Mouse (Mus musculus): ENCODE measurements around the gene Trpm3. TPM values are rescaled to one million over a fixed set of nuclear protein-coding genes. Genes with fewer than 3 reads are reported as not detected.

Trpm3 gene
- polyA plus RNA-seq, 1 experiment from 2014 or later = 8.2 TPM

DNA sequence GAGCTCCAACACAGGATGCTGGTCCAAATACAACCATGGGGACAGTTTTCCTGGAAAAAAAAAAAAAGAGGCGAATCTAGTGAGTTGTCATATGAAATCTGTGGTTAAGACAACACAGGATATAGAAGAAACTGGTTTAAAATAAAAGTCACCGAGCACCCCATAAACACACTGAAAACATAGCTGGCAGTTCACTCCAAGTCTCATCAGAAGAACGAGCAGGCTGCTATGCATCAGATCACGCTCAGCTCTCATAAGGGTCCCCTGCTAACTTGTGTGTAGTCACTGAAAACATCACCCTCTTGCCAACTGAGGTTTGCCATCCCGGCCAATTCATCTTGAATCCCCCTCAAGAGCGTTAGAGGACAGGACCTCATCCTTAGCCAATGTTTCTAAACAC lies 476.5 kb downstream of the Trpm3 start:
- ATAC-seq (ENCODE audit: low read depth) = no peak

DNA sequence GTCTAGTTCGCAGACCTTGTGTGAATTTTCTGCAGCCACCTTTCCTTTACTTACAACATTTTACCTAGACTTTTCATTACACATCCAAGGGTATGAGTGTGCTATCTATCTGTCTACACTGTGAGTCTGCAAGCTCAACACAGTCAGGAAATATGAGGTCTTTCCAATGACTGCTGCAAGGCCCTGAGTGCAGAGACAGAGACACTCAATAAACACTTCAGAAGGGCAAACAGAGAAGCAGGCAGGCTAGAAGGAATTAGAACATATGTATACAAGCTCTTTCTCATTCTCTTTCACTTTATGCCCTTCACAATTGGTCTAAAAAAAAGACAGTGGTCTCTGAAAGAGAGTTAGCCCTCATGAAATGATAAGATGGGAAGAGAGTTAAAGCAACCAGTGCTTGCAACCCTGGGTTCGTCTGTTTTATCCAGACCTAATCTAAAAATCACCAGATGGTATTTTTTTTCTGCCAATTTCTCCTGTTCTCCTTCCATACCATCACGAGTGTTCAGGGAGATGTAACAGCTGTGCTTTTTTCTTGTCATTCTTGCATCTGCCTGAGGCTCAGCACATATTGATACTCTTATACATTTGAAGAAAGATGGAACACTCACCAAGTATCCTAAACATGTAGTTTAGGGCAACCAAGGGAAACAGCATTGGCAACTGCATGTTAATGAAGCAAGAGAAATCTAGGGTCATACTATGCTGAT lies 486.1 kb downstream of the Trpm3 start:
- Histone ChIP-seq H3K9ac (no peak overlapping the region), H3K27me3 (no peaks in the 10 kb centered on the region), H3K36me3 (no peaks in the 10 kb centered on the region), H3K27ac (replicated peaks) (no peak overlapping the region), H3K9me3 (no peaks in the 10 kb centered on the region), H3K4me1 (replicated peaks) (no peaks in the 10 kb centered on the region), H3K4me3 (no peak overlapping the region), H3K4me2 (no peak overlapping the region)
- ATAC-seq (ENCODE audit: low read depth) = no peak
- 82% methylated on average over 3 of the region's 3 CpGs for WGBS

More for the DNA sequence above, 476.5 kb downstream of the Trpm3 start:
- Histone ChIP-seq H3K9me3 (0 out of 2 replicates have a peak, but pooled peaks cover 3% of the 10 kb centered on the region), H3K4me1 (replicated peaks) (no peaks in the 10 kb centered on the region), H3K4me2 (no peak overlapping the region), H3K27me3 (no peaks in the 10 kb centered on the region), H3K9ac (no peak overlapping the region), H3K4me3 (no peak overlapping the region), H3K36me3 (no peaks in the 10 kb centered on the region), H3K27ac (replicated peaks) (no peak overlapping the region)
- 89% methylated on average over 6 of the region's 6 CpGs for WGBS

DNA sequence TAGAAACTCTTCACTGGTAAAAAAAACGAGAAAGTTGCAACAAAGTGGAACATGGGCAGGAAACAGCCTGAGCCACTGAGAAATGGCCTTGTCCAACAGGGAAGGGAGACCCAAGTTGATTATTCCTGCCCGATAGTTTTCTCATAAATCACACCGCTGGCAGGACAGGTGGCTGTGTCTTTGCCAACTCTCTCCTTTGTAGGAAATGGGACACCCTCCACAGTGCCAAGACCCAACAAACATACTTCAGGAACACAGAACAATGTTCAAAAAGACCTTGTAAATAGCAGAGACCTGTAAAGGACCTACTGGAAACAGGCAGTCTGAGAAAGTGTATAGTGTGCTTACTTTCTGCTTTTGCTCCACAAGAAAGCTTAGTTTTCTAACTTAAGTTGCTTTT lies 490.0 kb downstream of the Trpm3 start:
- no peak overlapping the region for H3K9ac ChIP-seq
- H3K36me3 ChIP-seq = no peaks in the 10 kb centered on the region
- no peak overlapping the region for H3K4me2 ChIP-seq
- ATAC-seq (ENCODE audit: low read depth) = no peak
- H3K27ac ChIP-seq (replicated peaks) = no peak overlapping the region
- no peaks in the 10 kb centered on the region for H3K27me3 ChIP-seq
- 83% methylated on average over 3 of the region's 3 CpGs for WGBS
- H3K9me3 ChIP-seq = no peaks in the 10 kb centered on the region
- H3K4me3 ChIP-seq = no peak overlapping the region
- H3K4me1 ChIP-seq (replicated peaks) = no peaks in the 10 kb centered on the region

DNA sequence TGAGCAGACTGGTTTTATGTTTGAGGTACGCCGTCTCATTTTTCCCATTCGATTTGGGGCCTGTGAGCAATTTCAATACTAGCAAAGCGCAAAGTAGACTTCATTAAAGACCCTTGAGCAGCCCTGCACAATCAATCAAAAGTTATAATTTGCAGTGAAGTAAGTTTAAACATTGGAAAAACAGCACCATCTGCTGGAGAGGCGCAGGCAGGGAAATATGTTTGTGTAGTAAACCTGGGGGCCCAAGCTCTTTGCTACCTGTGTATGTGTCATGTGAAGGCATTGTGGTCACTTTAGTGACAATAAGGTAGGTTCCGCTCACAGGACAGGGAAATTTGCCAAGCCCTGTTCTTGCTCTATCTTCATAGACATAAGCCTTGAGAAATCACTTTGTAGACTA lies 492.5 kb downstream of the Trpm3 start:
- no peak overlapping the region for H3K9ac ChIP-seq
- no peaks in the 10 kb centered on the region for H3K9me3 ChIP-seq
- H3K36me3 ChIP-seq = no peaks in the 10 kb centered on the region
- H3K27me3 ChIP-seq = no peaks in the 10 kb centered on the region
- H3K27ac ChIP-seq (replicated peaks) = no peak overlapping the region
- H3K4me3 ChIP-seq = no peak overlapping the region
- H3K4me2 ChIP-seq = no peak overlapping the region
- no peak for ATAC-seq (ENCODE audit: low read depth)
- H3K4me1 ChIP-seq (replicated peaks) = no peaks in the 10 kb centered on the region
- 86% methylated on average over 6 of the region's 6 CpGs for whole genome bisulfite sequencing

DNA sequence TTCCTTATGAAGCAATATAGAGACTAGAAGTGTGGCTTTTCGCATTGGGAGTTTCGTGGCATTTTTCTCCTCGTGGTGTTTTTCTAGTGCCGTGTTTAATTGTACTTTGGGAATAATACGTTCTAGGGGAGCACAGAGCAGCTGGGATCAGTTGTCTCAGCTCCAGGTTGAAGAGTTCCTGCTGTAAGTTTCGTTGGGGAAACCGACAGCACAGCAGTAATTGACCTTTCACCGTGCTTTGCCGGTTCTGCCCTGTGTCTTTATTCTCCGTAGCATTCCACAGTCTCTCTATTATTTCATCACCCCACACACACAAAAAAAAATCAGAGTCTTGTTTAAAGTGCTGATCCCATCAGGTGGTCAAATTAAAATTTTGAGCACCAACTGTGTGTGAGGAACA lies 496.8 kb downstream of the Trpm3 start:
- no peak for ATAC-seq (ENCODE audit: low read depth)
- no peaks in the 10 kb centered on the region for H3K36me3 ChIP-seq
- no peak overlapping the region for H3K9ac ChIP-seq
- no peaks in the 10 kb centered on the region for H3K9me3 ChIP-seq
- no peak overlapping the region for H3K27ac ChIP-seq (replicated peaks)
- 36% methylated on average over 10 of the region's 10 CpGs for WGBS
- H3K27me3 ChIP-seq = no peaks in the 10 kb centered on the region
- H3K4me2 ChIP-seq = no peak overlapping the region
- no peaks in the 10 kb centered on the region for H3K4me1 ChIP-seq (replicated peaks)
- H3K4me3 ChIP-seq = no peak overlapping the region

DNA sequence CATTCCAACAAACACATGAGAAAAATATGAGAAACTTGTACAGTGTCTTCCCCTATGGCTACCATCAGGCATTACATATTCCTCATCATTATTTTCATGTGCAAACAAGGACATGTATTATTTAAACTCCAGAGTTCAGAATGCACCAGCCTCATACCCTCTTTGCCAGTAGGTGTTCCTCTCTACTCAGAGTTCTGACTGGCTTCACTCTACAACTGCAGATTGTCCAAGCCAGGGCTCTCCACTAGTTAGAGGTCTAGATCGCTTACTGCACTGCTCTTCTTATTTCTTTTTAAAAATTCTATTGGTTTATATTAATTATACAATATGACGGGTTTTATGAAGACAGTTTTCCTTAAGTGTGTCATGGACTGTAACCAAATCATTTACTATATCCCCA lies 498.9 kb downstream of the Trpm3 start:
- Histone ChIP-seq H3K9ac (no peak overlapping the region), H3K27me3 (no peaks in the 10 kb centered on the region), H3K36me3 (no peaks in the 10 kb centered on the region), H3K27ac (replicated peaks) (no peak overlapping the region), H3K4me3 (no peak overlapping the region), H3K4me1 (replicated peaks) (no peaks in the 10 kb centered on the region), H3K4me2 (no peak overlapping the region), H3K9me3 (no peaks in the 10 kb centered on the region)
- WGBS = 91% methylated on average over 2 of the region's 2 CpGs
- no peak for ATAC-seq (ENCODE audit: low read depth)

DNA sequence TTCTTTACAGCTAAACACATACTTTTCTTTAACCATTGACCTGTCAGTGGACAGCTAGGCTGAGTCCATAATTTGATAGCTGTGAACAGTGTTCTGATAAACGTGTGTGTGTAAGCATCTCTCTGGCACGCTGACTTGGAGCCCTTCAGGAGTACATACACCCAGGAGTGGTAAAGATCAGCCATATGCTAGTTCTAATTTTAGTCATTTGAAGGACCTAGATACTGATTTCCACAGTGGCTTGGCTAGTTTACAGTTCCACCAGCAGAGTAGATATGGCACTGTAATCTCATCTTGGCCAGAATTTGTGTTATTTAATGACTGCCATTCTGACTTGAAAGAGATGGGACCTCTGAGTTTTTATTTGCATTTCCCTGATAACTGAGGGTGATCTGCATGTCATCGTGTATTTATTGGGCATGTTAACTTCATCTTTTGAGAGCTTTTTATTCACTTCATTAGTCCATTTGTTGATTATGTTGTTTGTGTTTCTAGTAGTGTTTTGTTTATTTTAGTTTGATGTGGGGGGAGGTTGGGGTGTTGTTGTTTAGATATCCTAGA lies 499.6 kb downstream of the Trpm3 start:
- Histone ChIP-seq H3K9me3 (no peaks in the 10 kb centered on the region), H3K27me3 (no peaks in the 10 kb centered on the region), H3K4me2 (no peak overlapping the region), H3K27ac (replicated peaks) (no peak overlapping the region), H3K4me3 (no peak overlapping the region), H3K9ac (no peak overlapping the region), H3K36me3 (no peaks in the 10 kb centered on the region), H3K4me1 (replicated peaks) (no peaks in the 10 kb centered on the region)
- WGBS = 83% methylated on average over 3 of the region's 3 CpGs
- no peak for ATAC-seq (ENCODE audit: low read depth)

DNA sequence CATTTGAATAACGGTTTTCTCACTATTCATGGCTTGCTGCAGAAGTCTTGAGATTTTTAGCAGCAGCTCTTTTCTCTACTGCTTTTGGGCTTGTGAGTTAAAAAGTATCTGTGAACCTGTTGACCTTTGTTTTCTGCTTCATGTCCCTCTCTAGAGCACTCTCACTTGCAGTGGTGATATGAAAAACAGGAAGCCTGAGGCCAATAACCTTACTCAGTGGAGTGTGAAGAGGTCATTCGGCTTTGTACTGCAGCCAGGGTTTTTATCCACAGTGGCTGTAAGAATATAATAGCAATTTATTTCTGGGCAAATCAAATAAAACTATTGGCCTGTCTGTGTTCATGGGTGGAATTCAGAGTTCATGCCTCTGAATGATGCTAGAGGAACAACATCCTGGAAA lies 503.3 kb downstream of the Trpm3 start:
- H3K27me3 ChIP-seq = no peaks in the 10 kb centered on the region
- H3K36me3 ChIP-seq = no peaks in the 10 kb centered on the region
- WGBS = 27% methylated on average over 2 of the region's 2 CpGs
- H3K4me3 ChIP-seq = no peak overlapping the region
- no peak overlapping the region for H3K27ac ChIP-seq (replicated peaks)
- ATAC-seq (ENCODE audit: low read depth) = no peak
- no peaks in the 10 kb centered on the region for H3K4me1 ChIP-seq (replicated peaks)
- H3K9ac ChIP-seq = no peak overlapping the region
- no peaks in the 10 kb centered on the region for H3K9me3 ChIP-seq
- no peak overlapping the region for H3K4me2 ChIP-seq

DNA sequence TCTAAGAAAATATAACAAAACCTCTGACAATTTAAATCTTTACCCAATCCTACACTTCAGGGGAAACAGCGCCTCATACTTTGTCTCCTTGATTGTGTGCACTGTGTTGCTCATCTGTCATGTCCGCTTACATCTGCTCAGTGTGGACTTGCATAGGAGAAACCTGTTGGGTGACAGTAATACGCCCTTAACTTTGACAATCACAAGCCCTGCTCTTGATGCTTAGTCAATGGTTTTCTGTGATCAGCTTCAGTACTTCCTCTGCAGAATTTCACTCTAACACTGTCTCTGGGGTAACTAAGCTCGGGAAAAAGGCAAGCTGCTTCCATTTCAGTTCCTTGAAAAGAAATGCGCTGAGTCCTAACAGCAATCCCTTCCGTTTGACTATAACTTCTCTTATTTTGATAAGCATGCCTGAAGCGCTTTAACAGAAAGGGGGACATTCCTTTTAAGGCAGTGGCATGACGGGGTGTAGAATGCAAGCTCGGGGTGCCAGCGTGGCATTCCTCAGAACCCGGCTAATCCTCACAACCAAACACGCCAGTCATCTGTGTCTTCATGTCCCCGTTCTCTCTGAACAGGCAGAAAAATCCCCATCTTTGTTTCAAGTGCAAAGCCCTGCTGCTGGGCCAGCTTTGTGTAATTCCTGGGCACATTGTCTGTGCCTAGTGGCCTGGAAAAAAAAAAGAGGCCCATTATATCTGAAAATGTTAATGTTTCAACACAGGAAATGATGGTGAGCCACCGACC lies 517.8 kb downstream of the Trpm3 start:
- Histone ChIP-seq H3K4me2 (peak overlapping the region; percentile 24), H3K4me3 (no peak overlapping the region), H3K27ac (replicated peaks) (0 out of 2 replicates have a peak overlapping the region, but pooled peaks have one; percentile 18), H3K9ac (no peak overlapping the region), H3K9me3 (no peaks in the 10 kb centered on the region), H3K36me3 (no peaks in the 10 kb centered on the region), H3K27me3 (no peaks in the 10 kb centered on the region), H3K4me1 (replicated peaks) (peaks cover 10% of the 10 kb centered on the region)
- 43% methylated on average over 14 of the region's 14 CpGs for WGBS
- ATAC-seq (ENCODE audit: low read depth) = no peak

DNA sequence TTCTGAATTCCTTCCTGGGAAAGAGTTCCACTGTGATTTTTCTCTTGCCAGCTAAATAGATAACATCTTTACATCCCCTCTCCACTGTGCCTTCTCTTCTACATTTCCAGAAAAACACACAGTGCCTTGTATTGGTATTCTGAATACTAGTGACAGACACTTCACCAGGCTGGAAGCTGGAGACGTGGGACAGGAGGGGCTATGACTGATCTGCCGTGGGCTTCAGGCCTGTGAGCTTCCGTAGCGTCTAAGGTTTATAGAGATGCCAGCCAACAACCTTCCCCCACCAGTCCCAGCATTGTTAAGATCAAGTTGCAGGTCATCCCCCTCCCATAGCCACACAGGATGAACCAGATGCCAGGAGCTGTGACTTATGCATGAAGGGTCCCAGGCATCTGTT lies 518.4 kb downstream of the Trpm3 start:
- H3K36me3 ChIP-seq = no peaks in the 10 kb centered on the region
- ATAC-seq (ENCODE audit: low read depth) = no peak; the same call in 1 of the 2 replicates
- H3K27me3 ChIP-seq = no peaks in the 10 kb centered on the region
- no peak overlapping the region for H3K9ac ChIP-seq
- peaks cover 10% of the 10 kb centered on the region for H3K4me1 ChIP-seq (replicated peaks)
- 44% methylated on average over 4 of the region's 4 CpGs for WGBS
- H3K4me3 ChIP-seq = no peak overlapping the region
- H3K27ac ChIP-seq (replicated peaks) = 0 out of 2 replicates have a peak overlapping the region, but pooled peaks have one; percentile 33
- no peaks in the 10 kb centered on the region for H3K9me3 ChIP-seq
- H3K4me2 ChIP-seq = no peak overlapping the region

DNA sequence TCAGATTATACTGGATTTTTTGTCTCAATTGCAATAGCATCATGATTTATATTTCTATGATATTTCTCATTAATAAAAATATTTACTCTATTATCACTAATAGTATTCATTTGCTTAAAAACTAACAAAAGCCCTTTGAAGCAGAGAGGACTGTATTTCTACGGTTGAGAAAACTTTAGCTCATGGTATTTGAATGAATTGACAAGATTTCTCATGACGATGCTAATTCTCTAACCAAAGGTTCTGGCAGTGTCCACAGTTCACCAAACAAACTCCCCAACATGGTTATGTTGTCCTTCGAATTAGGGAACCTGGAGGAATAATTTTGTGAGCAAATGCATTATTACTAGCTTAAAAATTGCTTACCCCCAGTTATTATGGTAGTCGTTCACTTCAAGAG lies 526.6 kb downstream of the Trpm3 start:
- Histone ChIP-seq H3K4me2 (no peak overlapping the region), H3K27ac (replicated peaks) (no peak overlapping the region), H3K9ac (no peak overlapping the region), H3K27me3 (no peaks in the 10 kb centered on the region), H3K4me3 (no peak overlapping the region), H3K36me3 (no peaks in the 10 kb centered on the region), H3K9me3 (no peaks in the 10 kb centered on the region), H3K4me1 (replicated peaks) (no peaks in the 10 kb centered on the region)
- ATAC-seq (ENCODE audit: low read depth) = no peak
- WGBS = 87% methylated on average over 4 of the region's 4 CpGs

DNA sequence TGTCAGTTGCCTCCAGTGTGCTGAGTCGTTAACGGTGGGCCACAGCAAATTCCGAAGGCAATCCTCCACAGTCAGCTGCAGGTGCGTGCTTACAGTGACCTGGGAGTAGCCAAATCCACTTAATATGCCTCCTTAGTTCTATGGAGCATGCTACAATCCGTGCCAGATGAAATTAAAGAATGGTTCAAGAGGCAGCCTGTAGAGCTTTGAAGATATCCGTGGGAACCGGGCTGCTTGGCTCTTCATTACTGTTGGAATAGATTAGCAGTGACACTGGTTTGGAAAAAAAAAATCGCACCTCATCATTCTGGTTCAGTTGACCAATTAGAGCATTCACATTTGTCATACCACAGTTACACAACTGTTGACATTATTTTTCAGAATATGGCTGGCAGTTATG lies 531.4 kb downstream of the Trpm3 start:
- Histone ChIP-seq H3K4me1 (replicated peaks) (no peaks in the 10 kb centered on the region), H3K9ac (no peak overlapping the region), H3K27me3 (no peaks in the 10 kb centered on the region), H3K36me3 (no peaks in the 10 kb centered on the region), H3K9me3 (no peaks in the 10 kb centered on the region), H3K4me2 (no peak overlapping the region), H3K27ac (replicated peaks) (no peak overlapping the region), H3K4me3 (no peak overlapping the region)
- no peak for ATAC-seq (ENCODE audit: low read depth)
- WGBS = 83% methylated on average over 8 of the region's 8 CpGs
